Mouse (Mus musculus): Measurements from ENCODE around the gene Slc38a4. TPM values are rescaled to one million over a fixed set of nuclear protein-coding genes. Genes with fewer than 3 reads are reported as not detected.

Gene Slc38a4
- polyA plus RNA-seq, 1 experiment from 2014 or later = 116 TPM

DNA sequence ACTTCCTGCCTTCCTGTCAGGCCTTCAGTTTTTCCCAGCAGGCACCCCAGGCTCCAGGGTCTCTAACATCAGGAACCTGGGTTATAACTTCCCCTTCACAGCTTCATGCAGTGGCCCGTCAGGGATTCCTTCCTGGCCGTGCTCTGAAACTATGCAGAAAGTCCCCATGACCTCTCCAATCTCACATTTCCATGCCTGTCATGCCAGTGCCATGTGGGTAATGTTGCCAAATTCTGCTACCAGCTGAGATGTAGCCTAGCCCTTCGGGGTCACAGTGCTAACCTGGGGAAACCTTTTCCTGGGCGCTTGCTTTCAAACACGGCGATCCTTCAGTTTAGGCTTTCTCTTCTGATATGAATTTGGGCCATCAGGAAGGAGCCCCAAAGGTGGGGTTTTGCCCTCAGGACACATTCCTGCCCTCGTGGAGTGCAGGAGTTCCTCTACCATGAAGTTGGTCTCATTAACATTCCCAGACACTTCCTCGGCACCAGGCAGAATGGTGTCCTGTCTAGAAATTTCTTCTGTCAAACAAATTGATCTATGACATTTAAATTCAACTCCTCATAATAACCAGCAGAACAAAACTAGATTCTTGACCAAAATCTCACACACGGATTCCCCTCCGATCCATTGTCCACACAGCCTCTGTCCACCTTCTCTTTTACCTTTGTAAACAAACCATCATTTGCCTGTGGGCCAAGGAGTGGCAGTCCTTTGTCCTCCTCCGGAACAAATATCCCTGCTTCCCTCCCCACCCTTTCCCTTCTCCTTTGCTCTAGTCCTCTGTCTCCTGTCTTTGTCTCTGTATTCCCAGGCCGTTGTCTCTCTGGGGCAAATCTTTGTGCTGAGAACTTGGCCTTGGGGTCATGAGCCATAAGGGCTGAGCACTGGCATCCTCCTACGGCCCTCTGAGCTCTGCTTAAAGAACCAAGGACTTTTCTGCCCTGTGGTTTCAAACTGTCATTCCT is 17.4 kb upstream of the Slc38a4 start:
- no peak overlapping the region for H3K9ac ChIP-seq
- 58% methylated on average over 13 of the region's 13 CpGs for WGBS
- H3K36me3 ChIP-seq = no peaks in the 10 kb centered on the region
- peaks cover 7% of the 10 kb centered on the region for H3K4me1 ChIP-seq
- no peak overlapping the region for H3K4me3 ChIP-seq
- no peak overlapping the region for H3K27ac ChIP-seq
- no peak for ATAC-seq (ENCODE audit: insufficient number of reproducible peaks, low FRiP score, low TSS enrichment, low read depth)
- H3K9me3 ChIP-seq = no peaks in the 10 kb centered on the region
- no peaks in the 10 kb centered on the region for H3K27me3 ChIP-seq
- no peak overlapping the region for H3K4me2 ChIP-seq

DNA sequence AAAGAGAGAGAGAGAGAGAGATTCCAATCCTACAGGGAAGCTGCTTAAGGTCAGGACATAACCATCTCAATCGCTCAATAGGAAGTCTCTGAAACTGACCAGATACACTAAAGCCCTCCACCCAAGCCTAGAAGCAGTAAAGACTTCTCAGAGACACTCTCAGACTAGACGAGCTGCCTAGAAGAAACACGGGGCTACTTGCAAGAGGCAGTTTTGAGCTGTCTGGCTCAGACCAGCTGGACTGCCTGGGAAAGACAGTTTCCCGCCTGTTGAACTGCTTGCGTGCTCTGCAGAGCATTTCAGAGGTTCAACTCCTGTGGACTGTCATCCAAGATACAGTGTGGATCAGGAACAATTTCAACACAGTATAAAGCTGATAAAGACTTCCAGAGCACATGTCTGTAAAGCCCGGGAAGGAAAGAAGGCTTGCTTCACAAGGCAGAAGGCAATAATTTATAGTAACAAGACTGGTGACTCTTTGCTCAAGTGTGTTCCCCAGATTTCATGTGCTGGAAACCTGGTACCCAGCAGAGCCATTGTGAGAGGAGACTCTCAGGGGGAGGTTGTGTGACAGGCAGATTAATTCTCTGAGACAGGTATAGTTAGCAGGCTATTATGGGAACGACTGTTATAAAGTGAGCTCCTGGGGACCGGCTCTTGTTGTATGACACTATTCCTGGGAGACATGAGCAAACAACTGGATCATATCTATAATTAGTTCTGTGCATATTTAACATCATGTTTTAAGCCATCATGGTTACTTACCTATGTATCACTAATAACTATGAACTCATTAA is 11.8 kb upstream of the Slc38a4 start:
- 44% methylated on average over 8 of the region's 8 CpGs for WGBS
- Histone ChIP-seq H3K9me3 (no peaks in the 10 kb centered on the region), H3K4me3 (no peak overlapping the region), H3K9ac (no peak overlapping the region), H3K27ac (no peak overlapping the region), H3K36me3 (no peaks in the 10 kb centered on the region), H3K4me1 (no peaks in the 10 kb centered on the region), H3K27me3 (no peaks in the 10 kb centered on the region), H3K4me2 (no peak overlapping the region)
- ATAC-seq (ENCODE audit: insufficient number of reproducible peaks, low FRiP score, low TSS enrichment, low read depth) = no peak

DNA sequence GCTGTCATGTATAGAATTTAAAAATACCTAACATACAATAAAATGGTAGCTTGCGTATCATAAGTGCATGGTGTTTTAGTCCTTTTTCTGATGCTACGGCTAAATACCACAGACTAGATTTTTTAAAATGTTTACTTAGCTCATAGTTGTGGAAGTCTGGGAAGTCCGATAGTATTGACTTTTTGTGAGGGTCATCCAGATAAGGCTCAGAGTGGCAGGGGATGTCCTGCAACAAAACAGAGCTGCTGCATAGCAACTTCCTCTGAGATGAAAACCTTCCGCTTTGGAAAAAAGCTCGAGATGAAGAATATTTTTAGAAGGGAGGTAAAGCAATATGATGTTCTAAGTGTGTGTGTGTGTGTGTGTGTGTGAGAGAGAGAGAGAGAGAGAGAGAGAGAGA is 11.2 kb upstream of the Slc38a4 start:
- H3K4me3 ChIP-seq = no peak overlapping the region
- no peaks in the 10 kb centered on the region for H3K27me3 ChIP-seq
- no peak for ATAC-seq (ENCODE audit: insufficient number of reproducible peaks, low FRiP score, low TSS enrichment, low read depth)
- no peaks in the 10 kb centered on the region for H3K36me3 ChIP-seq
- 76% methylated on average over 5 of the region's 5 CpGs for WGBS
- no peak overlapping the region for H3K27ac ChIP-seq
- H3K4me2 ChIP-seq = no peak overlapping the region
- H3K9ac ChIP-seq = no peak overlapping the region
- H3K4me1 ChIP-seq = no peaks in the 10 kb centered on the region
- no peaks in the 10 kb centered on the region for H3K9me3 ChIP-seq

DNA sequence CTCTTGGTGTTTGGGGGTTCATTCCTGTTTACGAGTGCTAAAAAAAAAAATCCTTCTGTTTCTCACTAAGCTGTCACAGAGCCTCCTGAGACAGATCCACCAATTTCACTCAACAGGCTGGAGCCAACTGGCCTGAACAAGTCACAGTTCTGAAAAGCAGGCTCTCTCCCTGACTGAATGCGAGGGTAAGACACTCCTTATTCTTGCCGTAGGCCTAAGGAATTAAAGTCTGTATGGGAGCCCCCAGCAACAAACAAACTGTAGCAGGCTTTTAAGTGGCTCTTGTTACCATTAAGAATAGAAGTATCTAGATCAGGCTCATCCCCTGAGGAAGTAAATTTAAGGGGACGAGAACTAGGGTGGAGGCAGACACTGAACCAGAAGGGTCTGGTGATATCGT is 7.5 kb upstream of the Slc38a4 start:
- no peak for ATAC-seq (ENCODE audit: insufficient number of reproducible peaks, low FRiP score, low TSS enrichment, low read depth)
- Histone ChIP-seq H3K9me3 (no peaks in the 10 kb centered on the region), H3K4me3 (no peak overlapping the region), H3K27me3 (no peaks in the 10 kb centered on the region), H3K4me1 (0 out of 2 replicates have a peak, but pooled peaks cover 3% of the 10 kb centered on the region), H3K4me2 (no peak overlapping the region), H3K9ac (no peak overlapping the region), H3K36me3 (no peaks in the 10 kb centered on the region), H3K27ac (no peak overlapping the region)
- WGBS = 78% methylated on average over 5 of the region's 5 CpGs

DNA sequence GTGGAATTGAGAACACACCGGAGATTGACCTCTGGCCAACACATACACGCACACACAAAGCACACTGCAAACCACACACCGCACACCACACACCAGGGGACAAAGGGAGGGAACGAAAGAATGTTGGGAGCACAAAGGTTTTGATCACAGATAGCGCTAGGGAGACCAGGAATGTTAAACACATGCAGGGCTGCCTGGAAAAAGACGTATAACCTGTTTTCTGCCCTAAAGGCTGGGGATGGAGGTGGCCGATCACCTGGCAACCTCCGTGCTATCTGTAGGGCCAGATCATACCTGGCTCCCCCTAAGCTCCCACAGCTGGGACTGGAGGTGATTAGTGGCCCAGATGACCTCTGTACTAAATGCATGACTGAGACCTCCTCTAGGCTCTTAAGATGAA is 5.2 kb upstream of the Slc38a4 start:
- no peaks in the 10 kb centered on the region for H3K9me3 ChIP-seq
- 79% methylated on average over 8 of the region's 8 CpGs for WGBS
- no peaks in the 10 kb centered on the region for H3K27me3 ChIP-seq
- H3K9ac ChIP-seq = no peak overlapping the region
- no peak overlapping the region for H3K4me3 ChIP-seq
- H3K4me1 ChIP-seq = 0 out of 2 replicates have a peak, but pooled peaks cover 3% of the 10 kb centered on the region
- no peaks in the 10 kb centered on the region for H3K36me3 ChIP-seq
- no peak overlapping the region for H3K27ac ChIP-seq
- no peak for ATAC-seq (ENCODE audit: insufficient number of reproducible peaks, low FRiP score, low TSS enrichment, low read depth)
- H3K4me2 ChIP-seq = no peak overlapping the region

DNA sequence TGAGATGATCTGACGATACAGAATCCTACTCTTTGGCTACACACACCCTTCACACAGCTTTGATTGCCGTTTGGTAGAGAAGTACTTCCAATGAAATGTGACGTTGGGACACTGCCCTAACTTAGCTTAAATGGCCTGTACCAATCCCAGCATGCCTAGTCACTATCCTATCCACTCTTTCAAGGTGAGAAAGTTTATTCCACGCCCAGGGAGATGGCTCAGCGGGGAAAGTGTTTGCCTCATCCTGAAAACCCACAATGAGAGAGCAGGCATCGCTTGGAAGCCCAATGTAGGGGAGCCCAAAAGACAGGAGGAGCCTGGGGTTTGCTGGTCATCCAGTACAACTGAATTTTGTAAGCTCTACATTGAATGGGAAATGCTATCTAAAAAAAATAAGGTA is 4.8 kb upstream of the Slc38a4 start:
- no peak for ATAC-seq (ENCODE audit: insufficient number of reproducible peaks, low FRiP score, low TSS enrichment, low read depth)
- WGBS = 90% methylated on average over 6 of the region's 6 CpGs
- no peak overlapping the region for H3K27ac ChIP-seq
- H3K9ac ChIP-seq = no peak overlapping the region
- no peak overlapping the region for H3K4me3 ChIP-seq
- H3K9me3 ChIP-seq = no peaks in the 10 kb centered on the region
- no peaks in the 10 kb centered on the region for H3K36me3 ChIP-seq
- H3K4me1 ChIP-seq = 0 out of 2 replicates have a peak, but pooled peaks cover 3% of the 10 kb centered on the region
- H3K27me3 ChIP-seq = no peaks in the 10 kb centered on the region
- no peak overlapping the region for H3K4me2 ChIP-seq

DNA sequence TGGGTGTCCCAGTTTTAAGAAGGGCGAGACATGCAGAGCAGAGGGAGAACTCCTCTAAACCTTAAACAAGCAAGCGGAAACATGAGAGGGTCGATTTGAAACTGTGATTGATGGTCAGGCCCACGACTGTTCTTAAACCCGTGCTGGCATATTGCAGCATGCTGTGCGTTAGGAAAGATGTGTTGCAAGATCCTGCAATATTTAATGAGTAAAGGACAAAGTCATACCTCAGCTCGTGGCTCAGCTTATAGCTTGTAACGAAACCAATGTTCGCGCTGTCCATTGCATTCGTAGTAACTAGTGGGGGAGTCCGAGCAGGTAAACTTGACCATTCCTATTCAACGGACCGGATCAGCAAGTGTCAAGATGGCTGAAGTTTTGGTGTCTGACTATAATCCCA is 4.3 kb upstream of the Slc38a4 start:
- WGBS = 83% methylated on average over 14 of the region's 14 CpGs
- H3K36me3 ChIP-seq = no peaks in the 10 kb centered on the region
- H3K9me3 ChIP-seq = 0 out of 2 replicates have a peak, but pooled peaks cover 2% of the 10 kb centered on the region
- no peak overlapping the region for H3K9ac ChIP-seq
- no peak overlapping the region for H3K27ac ChIP-seq
- H3K4me1 ChIP-seq = 0 out of 2 replicates have a peak, but pooled peaks cover 3% of the 10 kb centered on the region
- ATAC-seq (ENCODE audit: insufficient number of reproducible peaks, low FRiP score, low TSS enrichment, low read depth) = no peak
- H3K4me2 ChIP-seq = no peak overlapping the region
- no peak overlapping the region for H3K4me3 ChIP-seq
- no peaks in the 10 kb centered on the region for H3K27me3 ChIP-seq

DNA sequence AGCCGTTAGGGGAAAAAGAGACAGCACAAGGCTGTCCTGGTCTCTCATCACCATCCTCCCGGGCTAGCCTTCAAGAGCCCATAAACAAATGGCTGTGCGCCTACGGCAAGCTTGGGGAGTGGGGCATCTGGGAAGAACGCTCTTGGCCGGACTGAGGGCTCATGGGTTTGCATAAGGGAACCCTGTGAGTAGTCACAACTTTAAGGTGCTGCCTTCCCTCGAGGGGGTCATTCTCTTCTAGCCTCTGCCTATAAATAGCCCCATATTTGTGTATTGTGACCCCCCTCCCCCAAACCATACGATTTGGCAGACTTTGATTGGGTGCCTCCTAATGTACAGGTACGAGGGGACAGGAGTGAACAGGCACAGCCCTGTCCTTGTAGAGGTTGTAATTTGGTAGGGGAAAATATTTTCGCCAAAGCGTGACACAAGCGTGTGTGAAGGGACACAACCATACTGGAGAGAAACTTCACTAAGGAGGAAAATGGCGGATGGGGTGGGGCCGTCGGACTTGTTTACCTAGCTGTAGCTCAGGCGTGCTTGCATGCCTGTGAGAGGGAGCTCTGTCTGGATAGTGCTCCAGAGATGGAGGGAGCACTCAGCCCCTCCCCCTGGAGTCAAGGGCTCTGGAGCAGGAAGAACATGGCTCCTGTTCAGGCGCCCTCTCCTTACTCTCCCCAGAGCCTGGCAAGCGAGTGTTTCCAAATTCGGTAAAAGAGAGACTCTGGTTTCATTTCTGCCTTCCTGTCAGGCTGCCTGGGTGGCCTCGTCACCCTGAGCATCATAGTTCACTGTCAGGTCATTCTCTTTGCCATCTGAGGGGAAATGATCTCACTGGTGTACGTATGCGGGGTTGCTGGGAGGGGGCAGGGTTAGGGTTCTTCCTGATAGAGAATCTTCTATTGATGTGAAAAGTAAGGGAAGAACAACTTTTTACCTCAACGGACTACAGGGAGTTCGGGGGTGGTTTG is 3.6 kb upstream of the Slc38a4 start:
- ATAC-seq (ENCODE audit: insufficient number of reproducible peaks, low FRiP score, low TSS enrichment, low read depth) = no peak
- H3K4me2 ChIP-seq = no peak overlapping the region
- H3K27ac ChIP-seq = no peak overlapping the region
- no peak overlapping the region for H3K9ac ChIP-seq
- H3K36me3 ChIP-seq = no peaks in the 10 kb centered on the region
- 0 out of 2 replicates have a peak, but pooled peaks cover 3% of the 10 kb centered on the region for H3K4me1 ChIP-seq
- no peak overlapping the region for H3K4me3 ChIP-seq
- H3K27me3 ChIP-seq = no peaks in the 10 kb centered on the region
- H3K9me3 ChIP-seq = peaks cover 9% of the 10 kb centered on the region; the same call in 1 of the 2 replicates
- WGBS = 78% methylated on average over 24 of the region's 24 CpGs

DNA sequence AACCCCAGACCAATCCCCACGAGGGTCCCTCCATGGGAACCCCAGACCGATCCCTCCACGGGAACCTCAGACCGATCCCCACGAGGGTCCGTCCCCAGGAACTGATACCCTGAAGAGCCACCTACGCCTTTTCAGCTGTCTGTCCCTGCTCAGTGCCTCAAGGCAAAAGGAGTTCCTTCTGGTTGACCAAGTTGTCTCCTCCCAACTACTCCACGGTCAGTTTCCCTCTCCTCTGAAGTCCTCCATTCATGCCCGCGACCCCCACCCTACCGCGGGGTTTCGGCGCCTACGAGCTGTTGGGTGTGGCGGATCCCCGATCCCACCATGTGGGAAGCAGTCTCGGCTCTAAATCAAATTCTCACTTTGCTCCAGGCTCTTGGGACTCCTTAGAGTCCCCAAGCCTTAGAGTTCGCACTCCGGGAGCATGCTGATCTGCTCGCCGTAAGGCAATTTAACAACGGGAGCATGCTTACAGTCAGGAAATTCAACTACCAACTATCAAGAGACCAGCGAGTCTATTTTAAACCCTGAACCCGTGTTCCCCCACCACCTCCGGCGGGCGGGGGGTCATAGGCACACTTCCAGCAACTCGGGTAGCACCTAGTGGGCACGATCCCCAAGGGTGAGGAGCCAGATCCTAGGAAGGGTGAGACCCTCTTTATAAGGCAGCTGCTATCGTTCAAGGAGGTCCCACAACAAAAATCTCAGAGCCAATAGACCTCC is 828 bp downstream of the Slc38a4 start:
- Histone ChIP-seq H3K36me3 (no peaks in the 10 kb centered on the region), H3K27me3 (no peaks in the 10 kb centered on the region), H3K9me3 (peaks cover 13% of the 10 kb centered on the region; the same call in 1 of the 2 replicates), H3K4me2 (peak overlapping the region; percentile 62), H3K27ac (peak overlapping the region; percentile 82), H3K4me1 (0 out of 2 replicates have a peak, but pooled peaks cover 8% of the 10 kb centered on the region), H3K9ac (peak overlapping the region; percentile 44), H3K4me3 (peak overlapping the region; percentile 52)
- ATAC-seq (ENCODE audit: insufficient number of reproducible peaks, low FRiP score, low TSS enrichment, low read depth) = peak; percentile 30; the same call in 1 of the 2 replicates
- WGBS = 51% methylated on average over 31 of the region's 31 CpGs

DNA sequence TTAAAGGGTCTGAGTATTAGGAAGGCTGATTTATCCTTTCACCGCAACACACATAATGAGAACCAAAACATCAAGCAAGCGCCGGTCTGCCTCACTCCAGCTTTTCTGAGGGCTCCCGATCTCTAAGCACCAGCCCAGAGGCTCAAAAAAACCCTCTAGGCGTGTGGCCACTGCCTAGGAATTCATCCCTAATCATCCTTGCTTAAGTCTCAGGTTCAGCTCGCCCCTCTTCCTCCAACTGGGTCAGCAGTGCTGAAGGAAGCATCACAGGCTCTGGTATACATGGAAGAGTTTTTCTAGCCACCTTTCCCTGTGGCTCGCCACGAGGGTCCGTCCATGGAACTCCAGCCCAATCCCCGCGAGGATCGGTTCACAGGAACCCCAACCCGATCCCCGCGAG is 1.6 kb downstream of the Slc38a4 start:
- Histone ChIP-seq H3K4me1 (peaks cover 11% of the 10 kb centered on the region; the same call in 1 of the 2 replicates), H3K36me3 (no peaks in the 10 kb centered on the region), H3K9me3 (peaks cover 13% of the 10 kb centered on the region; the same call in 1 of the 2 replicates), H3K4me2 (peak overlapping the region; percentile 62), H3K27ac (peak overlapping the region; percentile 82), H3K27me3 (no peaks in the 10 kb centered on the region), H3K4me3 (peak overlapping the region; percentile 52), H3K9ac (peak overlapping the region; percentile 44)
- WGBS = 47% methylated on average over 15 of the region's 15 CpGs
- ATAC-seq (ENCODE audit: insufficient number of reproducible peaks, low FRiP score, low TSS enrichment, low read depth) = no peak
